Mouse (Mus musculus): ENCODE data around the gene Ghrh. TPM values are rescaled to one million over a fixed set of nuclear protein-coding genes. Genes with fewer than 3 reads are reported as not detected.
A peak's percentile ranks its signal among the peaks of the same experiment; 100 is the strongest.

Ghrh gene
- polyA plus RNA-seq, 1 experiment from 2014 or later, result not detected

GRCm38 (mm10) chr2:157341554-157342270 lies 5.6 kb downstream of the Ghrh start:
- peaks cover 26% of the 10 kb centered on the region for H3K4me1 ChIP-seq
- no peaks in the 10 kb centered on the region for H3K36me3 ChIP-seq
- peak; percentile 94 for DNase-seq (ENCODE audit: low spot score)
- 46% methylated on average over 11 of the region's 11 CpGs for WGBS
- H3K27ac ChIP-seq, result peak overlapping the region; percentile 85
- H3K4me3 ChIP-seq, result no peak overlapping the region
- 0 out of 2 replicates have a peak, but pooled peaks cover 3% of the 10 kb centered on the region for H3K27me3 ChIP-seq (ENCODE audit: low read depth, poor library complexity, severe bottlenecking)
- no peaks in the 10 kb centered on the region for H3K9me3 ChIP-seq (replicated peaks)

GRCm38 (mm10) chr2:157340221-157340741 lies 7.0 kb downstream of the Ghrh start:
- no peak overlapping the region for H3K4me3 ChIP-seq
- peaks cover 29% of the 10 kb centered on the region for H3K4me1 ChIP-seq
- no peaks in the 10 kb centered on the region for H3K36me3 ChIP-seq
- no peaks in the 10 kb centered on the region for H3K9me3 ChIP-seq (replicated peaks)
- 48% methylated on average over 7 of the region's 7 CpGs for WGBS
- H3K27ac ChIP-seq, result peak overlapping the region; percentile 76
- no peak for DNase-seq (ENCODE audit: low spot score)
- H3K27me3 ChIP-seq (ENCODE audit: low read depth, poor library complexity, severe bottlenecking), result 0 out of 2 replicates have a peak, but pooled peaks cover 3% of the 10 kb centered on the region

- WGBS, result 80% methylated on average over 7 of the region's 7 CpGs
- no peak for DNase-seq (ENCODE audit: low spot score)
- Histone ChIP-seq H3K27ac (peak overlapping the region; percentile 76), H3K27me3 (ENCODE audit: low read depth, poor library complexity, severe bottlenecking) (0 out of 2 replicates have a peak, but pooled peaks cover 3% of the 10 kb centered on the region), H3K4me3 (no peak overlapping the region), H3K36me3 (no peaks in the 10 kb centered on the region), H3K4me1 (peaks cover 29% of the 10 kb centered on the region), H3K9me3 (replicated peaks) (no peaks in the 10 kb centered on the region)
These were observed 7.8 kb downstream of the Ghrh start for GRCm38 (mm10) chr2:157339532-157339931.

- Histone ChIP-seq H3K36me3 (no peaks in the 10 kb centered on the region), H3K4me3 (no peak overlapping the region), H3K27ac (no peak overlapping the region), H3K4me1 (peaks cover 29% of the 10 kb centered on the region), H3K27me3 (ENCODE audit: low read depth, poor library complexity, severe bottlenecking) (0 out of 2 replicates have a peak, but pooled peaks cover 3% of the 10 kb centered on the region), H3K9me3 (replicated peaks) (no peaks in the 10 kb centered on the region)
- DNase-seq (ENCODE audit: low spot score), result peak; percentile 81
- 46% methylated on average over 5 of the region's 5 CpGs for WGBS
These were observed 8.6 kb downstream of the Ghrh start for GRCm38 (mm10) chr2:157338663-157339062.

- Histone ChIP-seq H3K27ac (no peak overlapping the region), H3K27me3 (ENCODE audit: low read depth, poor library complexity, severe bottlenecking) (no peaks in the 10 kb centered on the region), H3K9me3 (replicated peaks) (no peaks in the 10 kb centered on the region), H3K36me3 (peaks cover 27% of the 10 kb centered on the region), H3K4me1 (peaks cover 7% of the 10 kb centered on the region; the same call in 1 of the 2 replicates), H3K4me3 (no peak overlapping the region)
- 88% methylated on average over 5 of the region's 5 CpGs for WGBS
- no peak for DNase-seq (ENCODE audit: low spot score)
These were observed 15.2 kb downstream of the Ghrh start for GRCm38 (mm10) chr2:157332059-157332458.

- Histone ChIP-seq H3K27me3 (ENCODE audit: low read depth, poor library complexity, severe bottlenecking) (no peaks in the 10 kb centered on the region), H3K36me3 (peaks cover 62% of the 10 kb centered on the region), H3K4me1 (0 out of 2 replicates have a peak, but pooled peaks cover 4% of the 10 kb centered on the region), H3K27ac (no peak overlapping the region), H3K4me3 (no peak overlapping the region), H3K9me3 (replicated peaks) (no peaks in the 10 kb centered on the region)
- 34% methylated on average over 11 of the region's 11 CpGs for WGBS
- no peak for DNase-seq (ENCODE audit: low spot score)
These were observed 18.7 kb downstream of the Ghrh start for GRCm38 (mm10) chr2:157328570-157328969.

GRCm38 (mm10) chr2:157328106-157328505 lies 19.2 kb downstream of the Ghrh start:
- DNase-seq (ENCODE audit: low spot score), result no peak
- Histone ChIP-seq H3K27me3 (ENCODE audit: low read depth, poor library complexity, severe bottlenecking) (no peaks in the 10 kb centered on the region), H3K36me3 (peaks cover 63% of the 10 kb centered on the region), H3K4me3 (no peak overlapping the region), H3K27ac (no peak overlapping the region), H3K9me3 (replicated peaks) (no peaks in the 10 kb centered on the region), H3K4me1 (0 out of 2 replicates have a peak, but pooled peaks cover 4% of the 10 kb centered on the region)
- WGBS, result 47% methylated on average over 5 of the region's 5 CpGs

GRCm38 (mm10) chr2:157325238-157325637 lies 22.1 kb downstream of the Ghrh start:
- WGBS, result 87% methylated on average over 2 of the region's 2 CpGs
- Histone ChIP-seq H3K4me3 (no peak overlapping the region), H3K36me3 (peaks cover 91% of the 10 kb centered on the region), H3K27ac (no peak overlapping the region), H3K9me3 (replicated peaks) (no peaks in the 10 kb centered on the region), H3K4me1 (0 out of 2 replicates have a peak, but pooled peaks cover 4% of the 10 kb centered on the region), H3K27me3 (ENCODE audit: low read depth, poor library complexity, severe bottlenecking) (no peaks in the 10 kb centered on the region)
- no peak for DNase-seq (ENCODE audit: low spot score)

GRCm38 (mm10) chr2:157322029-157322766 lies 25.1 kb downstream of the Ghrh start:
- no peaks in the 10 kb centered on the region for H3K9me3 ChIP-seq (replicated peaks)

GRCm38 (mm10) chr2:157320886-157321285 lies 26.4 kb downstream of the Ghrh start:
- 59% methylated on average over 5 of the region's 5 CpGs for WGBS
- Histone ChIP-seq H3K4me3 (no peak overlapping the region), H3K27ac (no peak overlapping the region), H3K9me3 (replicated peaks) (no peaks in the 10 kb centered on the region), H3K36me3 (peaks cover 98% of the 10 kb centered on the region), H3K4me1 (no peaks in the 10 kb centered on the region), H3K27me3 (ENCODE audit: low read depth, poor library complexity, severe bottlenecking) (no peaks in the 10 kb centered on the region)
- DNase-seq (ENCODE audit: low spot score), result no peak

More at GRCm38 (mm10) chr2:157322029-157322766, 25.1 kb downstream of the Ghrh start:
- Histone ChIP-seq H3K4me1 (no peaks in the 10 kb centered on the region), H3K27me3 (ENCODE audit: low read depth, poor library complexity, severe bottlenecking) (no peaks in the 10 kb centered on the region), H3K36me3 (peaks cover 99% of the 10 kb centered on the region), H3K4me3 (no peak overlapping the region), H3K27ac (no peak overlapping the region)
- DNase-seq (ENCODE audit: low spot score), result no peak
- 94% methylated on average over 5 of the region's 5 CpGs for WGBS

GRCm38 (mm10) chr2:157320135-157320534 lies 27.2 kb downstream of the Ghrh start:
- WGBS, result 79% methylated on average over 8 of the region's 8 CpGs

GRCm38 (mm10) chr2:157317220-157317619 lies 30.1 kb downstream of the Ghrh start:
- Histone ChIP-seq H3K36me3 (peaks cover 98% of the 10 kb centered on the region), H3K9me3 (replicated peaks) (no peaks in the 10 kb centered on the region), H3K27me3 (ENCODE audit: low read depth, poor library complexity, severe bottlenecking) (no peaks in the 10 kb centered on the region), H3K4me3 (no peak overlapping the region), H3K27ac (no peak overlapping the region), H3K4me1 (no peaks in the 10 kb centered on the region)
- no peak for DNase-seq (ENCODE audit: low spot score)
- over 99% methylated on average over 6 of the region's 6 CpGs for WGBS

More at GRCm38 (mm10) chr2:157320135-157320534, 27.2 kb downstream of the Ghrh start:
- Histone ChIP-seq H3K9me3 (replicated peaks) (no peaks in the 10 kb centered on the region), H3K36me3 (peaks cover 98% of the 10 kb centered on the region), H3K4me3 (no peak overlapping the region), H3K27ac (no peak overlapping the region), H3K4me1 (no peaks in the 10 kb centered on the region), H3K27me3 (ENCODE audit: low read depth, poor library complexity, severe bottlenecking) (no peaks in the 10 kb centered on the region)
- DNase-seq (ENCODE audit: low spot score), result no peak

Data from limb, embryonic 10.5 days (tissue).